Mouse (Mus musculus): ENCODE data around the gene Ndufab1. TPM values are rescaled to one million over a fixed set of nuclear protein-coding genes. Genes with fewer than 3 reads are reported as not detected.

The Ndufab1 gene
- polyA plus RNA-seq, 1 experiment from 2014 or later, result 328 TPM

- DNase-seq (ENCODE audit: low read depth, low spot score) (peak; percentile 71), ATAC-seq (peak; percentile 97)
- peak; percentile 31 for TF ChIP-seq CTCF (IDR thresholded peaks at IDR 0.05)
- no peaks in the 10 kb centered on the region for H3K27me3 ChIP-seq
- ChIA-PET POLR2A (no interaction called here), CTCF (interaction anchor here (1.4 kb wide), 1 partner anchor 104 kb away, joined by 3 read pairs; no protein-coding TSS in a partner anchor)
- in situ Hi-C loops (cut with MboI; ENCODE audit: low pct_unique_long_range_greater_than_20kb), result no loop called here
Measured at GRCm38 (mm10) chr7:122066945-122067516, 34.7 kb downstream of the Ndufab1 start, which contains the start of the genes Ubfd1 and Ears2. Ubfd1 (plus strand) TSS chr7:122067175. Ears2 (minus strand) TSS chr7:122067263.

- peak; percentile 22 for DNase-seq (ENCODE audit: low read depth, low spot score)
- ChIA-PET POLR2A (interaction anchor here (0.6 kb wide), 1 partner anchor 66 kb away, joined by 3 read pairs; no protein-coding TSS in a partner anchor), CTCF (interaction anchor here (1.4 kb wide), 1 partner anchor 103 kb away, joined by 3 read pairs; no protein-coding TSS in a partner anchor)
- H3K27me3 ChIP-seq, result no peaks in the 10 kb centered on the region
- TF ChIP-seq CTCF (IDR thresholded peaks at IDR 0.05), result no peak
- in situ Hi-C loops (cut with MboI; ENCODE audit: low pct_unique_long_range_greater_than_20kb), result no loop called here
- peak; percentile 6 for ATAC-seq
Measured at GRCm38 (mm10) chr7:122066102-122066944, 35.4 kb downstream of the Ndufab1 start.

GRCm38 (mm10) chr7:122065656-122066055 is 36.0 kb downstream of the Ndufab1 start:
- DNase-seq (ENCODE audit: low read depth, low spot score) (no peak), ATAC-seq (no peak)
- ChIA-PET CTCF (interaction anchor here (1.4 kb wide), 1 partner anchor 102 kb away, joined by 3 read pairs; no protein-coding TSS in a partner anchor), POLR2A (interaction anchor here (0.6 kb wide), 1 partner anchor 65 kb away, joined by 3 read pairs; no protein-coding TSS in a partner anchor)
- no peaks in the 10 kb centered on the region for H3K27me3 ChIP-seq
- in situ Hi-C loops (cut with MboI; ENCODE audit: low pct_unique_long_range_greater_than_20kb), result no loop called here
- TF ChIP-seq CTCF (IDR thresholded peaks at IDR 0.05), result no peak

- H3K27me3 ChIP-seq, result no peaks in the 10 kb centered on the region
- POLR2A ChIA-PET, result no interaction called here
- CTCF ChIA-PET, result no interaction called here
- ATAC-seq (no peak), DNase-seq (ENCODE audit: low read depth, low spot score) (no peak)
- no peak for TF ChIP-seq CTCF (IDR thresholded peaks at IDR 0.05)
- in situ Hi-C loops (cut with MboI; ENCODE audit: low pct_unique_long_range_greater_than_20kb), result no loop called here
Measured at GRCm38 (mm10) chr7:122056633-122057032, 45.1 kb downstream of the Ndufab1 start.

GRCm38 (mm10) chr7:122050834-122051233 is 50.9 kb downstream of the Ndufab1 start:
- DNase-seq (ENCODE audit: low read depth, low spot score) (no peak), ATAC-seq (no peak)
- POLR2A ChIA-PET, result no interaction called here
- H3K27me3 ChIP-seq, result no peaks in the 10 kb centered on the region
- CTCF ChIA-PET, result interaction anchor here (1.6 kb wide), 1 partner anchor 11 kb away, joined by 6 read pairs; no protein-coding TSS in a partner anchor
- TF ChIP-seq CTCF (IDR thresholded peaks at IDR 0.05), result no peak
- in situ Hi-C loops (cut with MboI; ENCODE audit: low pct_unique_long_range_greater_than_20kb), result no loop called here

GRCm38 (mm10) chr7:122048191-122048590 is 53.5 kb downstream of the Ndufab1 start:
- no peaks in the 10 kb centered on the region for H3K27me3 ChIP-seq
- in situ Hi-C loops (cut with MboI; ENCODE audit: low pct_unique_long_range_greater_than_20kb), result no loop called here
- ChIA-PET POLR2A (no interaction called here), CTCF (no interaction called here)
- ATAC-seq (no peak), DNase-seq (ENCODE audit: low read depth, low spot score) (no peak)
- TF ChIP-seq CTCF (IDR thresholded peaks at IDR 0.05), result no peak

GRCm38 (mm10) chr7:122046813-122047212 is 54.9 kb downstream of the Ndufab1 start:
- ChIA-PET CTCF (interaction anchor here (1.3 kb wide), 1 partner anchor 23 kb away, joined by 3 read pairs; no protein-coding TSS in a partner anchor), POLR2A (no interaction called here)
- DNase-seq (ENCODE audit: low read depth, low spot score) (no peak), ATAC-seq (no peak)
- no peaks in the 10 kb centered on the region for H3K27me3 ChIP-seq
- no peak for TF ChIP-seq CTCF (IDR thresholded peaks at IDR 0.05)
- in situ Hi-C loops (cut with MboI; ENCODE audit: low pct_unique_long_range_greater_than_20kb), result no loop called here

GRCm38 (mm10) chr7:122045711-122046110 is 56.0 kb downstream of the Ndufab1 start:
- TF ChIP-seq CTCF (IDR thresholded peaks at IDR 0.05), result no peak
- ChIA-PET POLR2A (interaction anchor here (1.0 kb wide), 1 partner anchor 24 kb away, joined by 3 read pairs; the partner anchor contains the start of gene Gga2), CTCF (interaction anchor here (0.9 to 1.6 kb wide), 3 partner anchors 15 to 30 kb away, joined by 3 to 4 read pairs (median 4); no protein-coding TSS in a partner anchor)
- H3K27me3 ChIP-seq, result no peaks in the 10 kb centered on the region
- no peak for ATAC-seq
- no peak for DNase-seq (ENCODE audit: low read depth, low spot score)
- in situ Hi-C loops (cut with MboI; ENCODE audit: low pct_unique_long_range_greater_than_20kb), result no loop called here

GRCm38 (mm10) chr7:122045181-122045634 is 56.5 kb downstream of the Ndufab1 start:
- ChIA-PET CTCF (interaction anchor here (0.9 to 1.6 kb wide), 4 partner anchors 8 to 30 kb away, joined by 3 to 4 read pairs (median 4); no protein-coding TSS in a partner anchor), POLR2A (interaction anchor here (1.0 kb wide), 1 partner anchor 24 kb away, joined by 3 read pairs; the partner anchor contains the start of gene Gga2)
- H3K27me3 ChIP-seq, result no peaks in the 10 kb centered on the region
- TF ChIP-seq CTCF (IDR thresholded peaks at IDR 0.05), result no peak
- ATAC-seq (no peak), DNase-seq (ENCODE audit: low read depth, low spot score) (no peak)
- in situ Hi-C loops (cut with MboI; ENCODE audit: low pct_unique_long_range_greater_than_20kb), result no loop called here

- CTCF ChIA-PET, result interaction anchor here (1.4 kb wide), 1 partner anchor 9 kb away, joined by 3 read pairs; no protein-coding TSS in a partner anchor
- DNase-seq (ENCODE audit: low read depth, low spot score) (no peak), ATAC-seq (no peak)
- POLR2A ChIA-PET, result no interaction called here
- in situ Hi-C loops (cut with MboI; ENCODE audit: low pct_unique_long_range_greater_than_20kb), result no loop called here
- TF ChIP-seq CTCF (IDR thresholded peaks at IDR 0.05), result no peak
- no peaks in the 10 kb centered on the region for H3K27me3 ChIP-seq
Measured at GRCm38 (mm10) chr7:122044106-122044505, 57.6 kb downstream of the Ndufab1 start.

Other genes with a start within 250 kb of the Ndufab1 start
- 0.03 TPM for gene Scnn1b, start 236.8 kb downstream of the Ndufab1 start, polyA plus RNA-seq (2021)
- 48.9 TPM for gene Cog7, start 120.2 kb downstream of the Ndufab1 start, polyA plus RNA-seq (2021)
- gene Gga2, start 80.7 kb downstream of the Ndufab1 start, polyA plus RNA-seq (2021), result 37.6 TPM
- 30.9 TPM for gene Ubfd1, start 34.7 kb downstream of the Ndufab1 start, polyA plus RNA-seq (2021)
- 9.3 TPM for gene Ears2, start 34.6 kb downstream of the Ndufab1 start, polyA plus RNA-seq (2021)
- 4.6 TPM for gene Palb2, start 31.1 kb upstream of the Ndufab1 start, polyA plus RNA-seq (2021)
- 54.1 TPM for gene Dctn5, start 31.2 kb upstream of the Ndufab1 start, polyA plus RNA-seq (2021)
- 55.8 TPM for gene Plk1, start 57.6 kb upstream of the Ndufab1 start, polyA plus RNA-seq (2021)
- not detected for gene Ern2, start 84.3 kb upstream of the Ndufab1 start, polyA plus RNA-seq (2021)
- not detected for gene Chp2, start 117.6 kb upstream of the Ndufab1 start, polyA plus RNA-seq (2021)
- gene Prkcb, start 186.9 kb upstream of the Ndufab1 start, polyA plus RNA-seq (2021), result not detected